ENCODE assay signal across 9 mouse cellular contexts in genomic region chr5:104108127-104108875, GRCm38 (mm10). TPM values are rescaled to one million over a fixed set of nuclear protein-coding genes. Genes with fewer than 3 reads are reported as not detected.
DNase-seq lines count a peak whose midpoint lies in the region; ATAC-seq and TF ChIP-seq lines count a peak whose summit lies in the region.
"Had no signal": no experiment of that assay in that cellular context is flagged by ENCODE, and none has a peak within 500 bp of the region (broad histone marks: within the 10 kb centered on the region; RNA-seq: fewer than 3 reads in every experiment).

No protein-coding gene starts in this region.

- no peaks in the 10 kb centered on the region for H3K27me3 ChIP-seq in kidney, postnatal 0 days (ENCODE audit: insufficient read depth, low read length)
- H3K27me3 ChIP-seq in hindbrain, embryonic 12.5 days: no peaks in the 10 kb centered on the region
- no peaks in the 10 kb centered on the region for H3K27me3 ChIP-seq in neural tube, embryonic 11.5 days (ENCODE audit: control insufficient read depth, insufficient read depth, low read length)

- no peak overlapping the region for H3K4me3 ChIP-seq in kidney, postnatal 0 days (replicated peaks; ENCODE audit: low read depth, low read length)
- peak overlapping the region; percentile 20 for H3K4me3 ChIP-seq in hindbrain, embryonic 12.5 days
- H3K4me3 ChIP-seq in neural tube, embryonic 11.5 days (ENCODE audit: low read depth, low read length): no peak overlapping the region

- no peaks in the 10 kb centered on the region for H3K9me3 ChIP-seq in kidney, postnatal 0 days (replicated peaks; ENCODE audit: low read length)
- H3K9me3 ChIP-seq in hindbrain, embryonic 12.5 days (replicated peaks): no peaks in the 10 kb centered on the region
- no peaks in the 10 kb centered on the region for H3K9me3 ChIP-seq in neural tube, embryonic 11.5 days (ENCODE audit: control insufficient read depth, low read length)

- H3K27ac ChIP-seq in kidney, postnatal 0 days: peak overlapping the region; percentile 58
- peak overlapping the region; percentile 88 for H3K27ac ChIP-seq in hindbrain, embryonic 12.5 days
- H3K27ac ChIP-seq in neural tube, embryonic 11.5 days (ENCODE audit: low read depth, low read length): peak overlapping the region; percentile 75

- peak; percentile 41; the same call in 1 of the 2 replicates for ATAC-seq in kidney, postnatal 0 days (replicated peaks; ENCODE audit: low FRiP score, low read depth)
- ATAC-seq in hindbrain, embryonic 12.5 days (ENCODE audit: low FRiP score): peak; percentile 63
- peak; percentile 68 for ATAC-seq in neural tube, embryonic 11.5 days (ENCODE audit: insufficient read depth, low FRiP score, low TSS enrichment)

- peaks cover 22% of the 10 kb centered on the region; the same call in 1 of the 2 replicates for H3K4me1 ChIP-seq in kidney, postnatal 0 days (replicated peaks; ENCODE audit: insufficient read depth, low read length)
- peaks cover 70% of the 10 kb centered on the region for H3K4me1 ChIP-seq in hindbrain, embryonic 12.5 days
- peaks cover 53% of the 10 kb centered on the region for H3K4me1 ChIP-seq in neural tube, embryonic 11.5 days (ENCODE audit: control insufficient read depth, insufficient read depth, low read length)

- 53% methylated on average over 11 of the region's 11 CpGs for WGBS in kidney, postnatal 0 days
- WGBS in hindbrain, embryonic 12.5 days: 35% methylated on average over 11 of the region's 11 CpGs
- WGBS in neural tube, embryonic 11.5 days: 37% methylated on average over 11 of the region's 11 CpGs

- no peak for TF ChIP-seq CTCF in kidney, postnatal 0 days (IDR thresholded peaks at IDR 0.05; ENCODE audit: low read depth)

- no peaks in the 10 kb centered on the region for H3K36me3 ChIP-seq in kidney, postnatal 0 days (ENCODE audit: insufficient read depth, low read length)
- H3K36me3 ChIP-seq in hindbrain, embryonic 12.5 days: no peaks in the 10 kb centered on the region
- H3K36me3 ChIP-seq in neural tube, embryonic 11.5 days (ENCODE audit: control insufficient read depth, insufficient read depth, low read length): no peaks in the 10 kb centered on the region

- no peak overlapping the region for H3K9ac ChIP-seq in kidney, postnatal 0 days (ENCODE audit: low read depth, low read length)
- H3K9ac ChIP-seq in hindbrain, embryonic 12.5 days: peak overlapping the region; percentile 45; the same call in 1 of the 2 replicates
- H3K9ac ChIP-seq in neural tube, embryonic 11.5 days (ENCODE audit: low read length): no peak overlapping the region

- H3K4me2 ChIP-seq in kidney, postnatal 0 days (ENCODE audit: low read length): peak overlapping the region; percentile 17; the same call in 1 of the 2 replicates
- H3K4me2 ChIP-seq in hindbrain, embryonic 12.5 days (replicated peaks): peak overlapping the region; percentile 44
- H3K4me2 ChIP-seq in neural tube, embryonic 11.5 days (ENCODE audit: low read depth): peak overlapping the region; percentile 30

- DNase-seq in kidney, postnatal 0 days (ENCODE audit: low spot score): no peak
- no peak for DNase-seq in kidney, adult 11 months
- DNase-seq in embryo, embryonic 10.5 days (ENCODE audit: low spot score): peak; percentile 79
- peak; percentile 75 for DNase-seq in neural tube, embryonic 11.5 days (ENCODE audit: low spot score)
- DNase-seq in layer of hippocampus, postnatal 36 days: no peak
- DNase-seq in urinary bladder, postnatal 10 days (ENCODE audit: low spot score): no peak
- DNase-seq in thymus, postnatal 14 days: no peak

RNA-seq across cellular contexts. Expression of gene Sparcl1, which starts 5.2 kb away (rescaled TPM):
- 67.2 and 77.5 TPM in 2 replicates for polyA plus RNA-seq in kidney, postnatal 0 days (2015; fragmentation: Nextera tagmentation; extraction: Ambion mirVana)
- 78.8 and 85.8 TPM in 2 replicates for polyA plus RNA-seq in hindbrain, embryonic 12.5 days (2016; fragmentation: Nextera tagmentation; extraction: Ambion mirVana)
- 68.9 and 73.1 TPM in 2 replicates for polyA plus RNA-seq in neural tube, embryonic 11.5 days (2014; fragmentation: Nextera tagmentation; extraction: Ambion mirVana)
- 1,000 to 10,000 TPM; 1,408 to 1,415 TPM for total RNA-seq in layer of hippocampus, postnatal 36 days (2021)

RNA-seq across cellular contexts. Expression of gene Gm17660, which starts 30.9 kb away (rescaled TPM):
- not detected in 2 replicates for polyA plus RNA-seq in kidney, postnatal 0 days (2015; fragmentation: Nextera tagmentation; extraction: Ambion mirVana)
- not detected in 2 replicates for polyA plus RNA-seq in hindbrain, embryonic 12.5 days (2016; fragmentation: Nextera tagmentation; extraction: Ambion mirVana)
- polyA plus RNA-seq in neural tube, embryonic 11.5 days (2014; fragmentation: Nextera tagmentation; extraction: Ambion mirVana): not detected in 2 replicates
- total RNA-seq in layer of hippocampus, postnatal 36 days (2021): not detected
- total RNA-seq: layer of hippocampus, postnatal 10 days had no signal

Comparison
In these comparisons a context has a peak if more than half of its experiments do, and no peak if none do; other contexts are left out.
1. DNase-seq: peak in embryo, embryonic 10.5 days (single experiment) and neural tube, embryonic 11.5 days (single experiment); none in kidney, postnatal 0 days (single experiment), kidney, adult 11 months (single experiment), layer of hippocampus, postnatal 36 days (0 of 2), urinary bladder, postnatal 10 days (single experiment) and thymus, postnatal 14 days (single experiment).
2. Peak in every context shown above with its lines, with median percentiles within 50 percentile points of each other: ATAC-seq, H3K27ac ChIP-seq and H3K4me2 ChIP-seq.